Mouse (Mus musculus): ENCODE data around the gene Dcaf12. TPM values are rescaled to one million over a fixed set of nuclear protein-coding genes. Genes with fewer than 3 reads are reported as not detected.

The Dcaf12 gene
- polyA plus RNA-seq, 1 experiment from 2014 or later = 50.8 TPM

DNA sequence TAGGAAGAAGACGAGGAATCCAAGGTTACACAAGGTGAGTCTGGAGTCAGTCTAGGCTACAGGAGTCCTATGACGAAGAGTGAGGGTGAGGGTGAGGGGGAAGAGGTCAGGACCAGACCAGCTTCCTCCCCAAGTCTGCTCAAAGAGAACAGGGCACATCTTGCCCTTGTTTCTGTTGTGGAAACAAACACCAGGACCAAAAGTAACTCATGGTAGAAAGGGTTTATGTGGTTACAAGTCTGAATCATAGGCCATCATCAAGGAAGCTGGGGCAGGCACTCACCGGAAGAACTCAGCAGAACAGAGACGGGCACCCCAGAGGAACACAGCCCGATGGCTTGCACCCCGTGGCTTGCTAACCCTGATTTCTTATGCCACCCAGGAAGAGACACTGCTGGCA lies 12.2 kb upstream of the Dcaf12 start:
- Histone ChIP-seq H3K4me2 (no peak overlapping the region), H3K27me3 (replicated peaks; ENCODE audit: control insufficient read depth, insufficient read depth, low read length) (no peaks in the 10 kb centered on the region), H3K4me1 (replicated peaks; ENCODE audit: control insufficient read depth, insufficient read depth, low read length) (peaks cover 10% of the 10 kb centered on the region), H3K27ac (ENCODE audit: low read depth, low read length) (no peak overlapping the region), H3K4me3 (ENCODE audit: low read depth, low read length) (no peak overlapping the region), H3K36me3 (ENCODE audit: control insufficient read depth, insufficient read depth, low read length) (no peaks in the 10 kb centered on the region), H3K9ac (ENCODE audit: low read depth, low read length) (no peak overlapping the region), H3K9me3 (ENCODE audit: control insufficient read depth, low read length) (no peaks in the 10 kb centered on the region)
- 83% methylated on average over 6 of the region's 6 CpGs for WGBS
- no peak for DNase-seq (ENCODE audit: low spot score)
- ATAC-seq (replicated peaks; ENCODE audit: low FRiP score) = no peak

DNA sequence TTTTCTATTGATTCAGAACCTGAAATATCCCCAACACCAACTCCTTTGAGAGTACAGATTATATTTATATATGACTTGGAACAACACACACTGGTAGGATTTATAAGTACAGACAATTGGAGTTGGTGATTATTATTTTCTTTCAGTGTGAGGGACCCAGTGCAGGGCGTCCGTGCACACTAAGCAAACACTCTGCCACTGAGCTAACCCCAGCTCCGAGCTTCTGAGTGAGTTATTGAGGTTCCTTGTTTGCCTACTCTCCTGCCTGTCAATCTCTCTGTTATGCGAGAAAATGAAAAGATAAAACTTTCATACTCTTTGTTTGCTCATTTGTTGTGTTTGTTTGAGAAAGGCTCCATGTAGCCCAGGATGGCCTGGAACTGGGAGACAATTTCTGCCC lies 6.3 kb upstream of the Dcaf12 start:
- Histone ChIP-seq H3K9me3 (ENCODE audit: control insufficient read depth, low read length) (no peaks in the 10 kb centered on the region), H3K27ac (ENCODE audit: low read depth, low read length) (no peak overlapping the region), H3K4me2 (no peak overlapping the region), H3K36me3 (ENCODE audit: control insufficient read depth, insufficient read depth, low read length) (no peaks in the 10 kb centered on the region), H3K9ac (ENCODE audit: low read depth, low read length) (no peak overlapping the region), H3K4me3 (ENCODE audit: low read depth, low read length) (no peak overlapping the region), H3K4me1 (replicated peaks; ENCODE audit: control insufficient read depth, insufficient read depth, low read length) (no peaks in the 10 kb centered on the region), H3K27me3 (replicated peaks; ENCODE audit: control insufficient read depth, insufficient read depth, low read length) (no peaks in the 10 kb centered on the region)
- ATAC-seq (replicated peaks; ENCODE audit: low FRiP score) (no peak), DNase-seq (ENCODE audit: low spot score) (no peak)
- 62% methylated on average over 4 of the region's 4 CpGs for WGBS

DNA sequence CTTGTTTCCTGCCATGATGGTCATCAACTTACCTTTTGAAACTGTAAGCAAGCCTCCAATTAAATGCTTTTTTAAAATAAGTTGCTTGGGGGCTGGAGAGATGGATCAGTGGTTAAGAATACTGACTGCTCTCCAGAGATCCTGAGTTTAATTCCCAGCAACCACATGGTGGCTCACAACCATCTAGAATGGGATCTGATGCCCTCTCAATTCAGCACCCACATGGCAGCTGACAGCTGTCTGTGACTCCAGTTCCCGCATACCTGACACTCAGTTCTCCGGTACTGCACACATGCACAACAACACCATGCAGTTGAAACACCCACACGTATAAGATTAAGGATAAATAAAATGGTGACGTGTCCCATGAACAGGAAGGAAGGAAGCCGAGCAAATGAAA lies 3.6 kb upstream of the Dcaf12 start:
- Histone ChIP-seq H3K27me3 (replicated peaks; ENCODE audit: control insufficient read depth, insufficient read depth, low read length) (no peaks in the 10 kb centered on the region), H3K36me3 (ENCODE audit: control insufficient read depth, insufficient read depth, low read length) (no peaks in the 10 kb centered on the region), H3K9me3 (ENCODE audit: control insufficient read depth, low read length) (no peaks in the 10 kb centered on the region), H3K4me3 (ENCODE audit: low read depth, low read length) (no peak overlapping the region), H3K4me2 (no peak overlapping the region), H3K27ac (ENCODE audit: low read depth, low read length) (no peak overlapping the region), H3K9ac (ENCODE audit: low read depth, low read length) (no peak overlapping the region), H3K4me1 (replicated peaks; ENCODE audit: control insufficient read depth, insufficient read depth, low read length) (peaks cover 3% of the 10 kb centered on the region; the same call in 1 of the 2 replicates)
- DNase-seq (ENCODE audit: low spot score) (no peak), ATAC-seq (replicated peaks; ENCODE audit: low FRiP score) (no peak)
- WGBS = 81% methylated on average over 5 of the region's 5 CpGs

DNA sequence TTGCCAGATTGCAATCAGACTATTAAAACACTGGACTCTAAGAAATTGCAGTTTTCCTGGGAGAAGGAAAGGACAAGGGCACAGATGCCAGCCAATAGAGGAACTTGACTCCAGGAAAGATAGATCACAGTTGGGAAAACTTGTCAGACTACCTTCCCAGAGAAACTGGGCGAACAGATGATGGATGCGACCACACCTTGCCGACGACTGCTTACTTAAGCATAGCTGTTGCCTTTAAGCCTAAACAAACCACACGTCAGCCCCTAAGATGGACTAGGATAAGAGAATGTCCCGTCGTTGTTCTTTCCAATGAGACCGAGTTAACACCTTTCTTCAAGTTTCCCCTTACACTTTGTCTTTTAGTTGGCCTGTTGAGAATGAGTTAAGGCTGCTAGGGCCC lies 484 bp upstream of the Dcaf12 start:
- Histone ChIP-seq H3K9ac (ENCODE audit: low read depth, low read length) (0 out of 2 replicates have a peak overlapping the region, but pooled peaks have one; percentile 25), H3K9me3 (ENCODE audit: control insufficient read depth, low read length) (no peaks in the 10 kb centered on the region), H3K4me1 (replicated peaks; ENCODE audit: control insufficient read depth, insufficient read depth, low read length) (peaks cover 11% of the 10 kb centered on the region; the same call in 1 of the 2 replicates), H3K4me3 (ENCODE audit: low read depth, low read length) (peak overlapping the region; percentile 77), H3K36me3 (ENCODE audit: control insufficient read depth, insufficient read depth, low read length) (peaks cover 10% of the 10 kb centered on the region; the same call in 1 of the 2 replicates), H3K27me3 (replicated peaks; ENCODE audit: control insufficient read depth, insufficient read depth, low read length) (no peaks in the 10 kb centered on the region), H3K4me2 (peak overlapping the region; percentile 67), H3K27ac (ENCODE audit: low read depth, low read length) (no peak overlapping the region; the same call in 1 of the 2 replicates)
- no peak for ATAC-seq (replicated peaks; ENCODE audit: low FRiP score)
- no peak for DNase-seq (ENCODE audit: low spot score)
- 49% methylated on average over 8 of the region's 8 CpGs for WGBS

DNA sequence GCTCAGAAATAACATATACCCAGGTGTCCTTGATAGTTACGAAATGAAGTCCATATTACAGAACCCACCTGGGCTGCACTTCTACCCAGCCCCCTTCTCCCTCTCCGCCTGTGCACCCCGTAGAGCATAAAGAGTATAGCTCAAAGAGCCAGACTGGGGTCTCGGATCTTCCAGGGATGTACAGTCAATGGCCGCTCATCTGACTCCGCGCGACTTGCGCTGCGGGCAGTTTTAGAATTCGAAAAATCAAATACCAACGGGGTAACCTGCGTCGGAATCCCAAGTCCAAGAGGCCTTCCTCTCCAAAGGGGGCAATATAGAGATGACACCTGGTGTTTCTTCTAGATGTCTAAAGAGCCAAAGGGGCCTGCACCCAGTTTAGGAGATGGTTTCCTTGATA lies 967 bp downstream of the Dcaf12 start:
- peaks cover 18% of the 10 kb centered on the region for H3K36me3 ChIP-seq (ENCODE audit: control insufficient read depth, insufficient read depth, low read length)
- DNase-seq (ENCODE audit: low spot score) (peak; percentile 43), ATAC-seq (replicated peaks; ENCODE audit: low FRiP score) (peak; percentile 29; the same call in 1 of the 2 replicates)
- no peaks in the 10 kb centered on the region for H3K27me3 ChIP-seq (replicated peaks; ENCODE audit: control insufficient read depth, insufficient read depth, low read length)
- peak overlapping the region; percentile 77 for H3K4me3 ChIP-seq (ENCODE audit: low read depth, low read length)
- no peaks in the 10 kb centered on the region for H3K9me3 ChIP-seq (ENCODE audit: control insufficient read depth, low read length)
- peak overlapping the region; percentile 85 for H3K9ac ChIP-seq (ENCODE audit: low read depth, low read length)
- H3K27ac ChIP-seq (ENCODE audit: low read depth, low read length) = peak overlapping the region; percentile 90
- H3K4me1 ChIP-seq (replicated peaks; ENCODE audit: control insufficient read depth, insufficient read depth, low read length) = peaks cover 11% of the 10 kb centered on the region; the same call in 1 of the 2 replicates
- WGBS = 11% methylated on average over 14 of the region's 14 CpGs
- peak overlapping the region; percentile 93 for H3K4me2 ChIP-seq

DNA sequence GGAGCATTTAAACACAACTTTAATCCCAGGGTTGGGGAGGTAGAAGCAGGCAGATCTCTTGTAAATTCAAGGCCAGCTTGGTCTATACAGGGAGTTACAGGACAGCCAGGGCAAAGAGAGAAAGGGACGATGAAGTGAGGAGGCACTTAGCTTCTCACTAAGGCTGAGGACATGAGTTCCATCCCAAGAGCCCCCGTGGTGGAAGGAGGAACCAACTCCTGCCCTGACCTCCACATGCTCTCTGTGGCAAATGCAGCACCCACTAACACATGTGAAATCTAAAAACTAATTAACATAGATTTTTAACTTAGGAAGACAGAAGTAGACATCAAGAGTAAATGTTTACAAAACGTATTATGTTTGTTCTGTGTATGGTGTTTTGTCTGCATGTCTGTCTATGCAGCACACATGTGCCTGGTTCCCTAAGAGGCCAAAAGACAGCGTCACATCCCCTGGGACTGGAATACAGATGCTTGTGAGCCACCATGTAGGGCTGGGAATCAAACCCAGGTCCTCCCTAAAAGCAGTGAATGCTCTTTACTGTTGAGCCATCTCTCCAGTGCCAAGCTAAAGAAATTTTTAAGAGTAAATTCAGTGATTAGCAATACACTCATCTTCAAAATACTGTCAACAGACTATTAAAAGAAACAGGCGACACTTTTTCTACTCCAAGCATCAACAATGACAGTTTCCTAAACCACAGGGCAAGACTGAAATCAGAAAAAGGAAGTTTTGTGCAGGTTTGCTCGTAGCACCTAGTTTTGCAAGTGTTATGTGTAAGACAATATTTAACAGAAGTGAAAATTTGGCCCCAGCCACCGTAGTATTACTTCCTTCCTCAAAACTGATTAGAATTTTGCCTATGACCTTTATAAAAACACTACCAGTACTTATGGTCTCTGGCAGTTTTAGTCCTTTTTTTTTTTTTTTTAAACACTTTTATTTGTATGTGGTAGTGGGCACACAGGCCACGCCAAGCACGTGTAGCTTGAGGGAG lies 3.8 kb downstream of the Dcaf12 start:
- no peak overlapping the region for H3K4me3 ChIP-seq (ENCODE audit: low read depth, low read length)
- no peak overlapping the region for H3K9ac ChIP-seq (ENCODE audit: low read depth, low read length)
- ATAC-seq (replicated peaks; ENCODE audit: low FRiP score) (no peak), DNase-seq (ENCODE audit: low spot score) (no peak)
- no peaks in the 10 kb centered on the region for H3K27me3 ChIP-seq (replicated peaks; ENCODE audit: control insufficient read depth, insufficient read depth, low read length)
- H3K4me1 ChIP-seq (replicated peaks; ENCODE audit: control insufficient read depth, insufficient read depth, low read length) = peaks cover 15% of the 10 kb centered on the region
- peaks cover 25% of the 10 kb centered on the region for H3K36me3 ChIP-seq (ENCODE audit: control insufficient read depth, insufficient read depth, low read length)
- no peaks in the 10 kb centered on the region for H3K9me3 ChIP-seq (ENCODE audit: control insufficient read depth, low read length)
- H3K27ac ChIP-seq (ENCODE audit: low read depth, low read length) = no peak overlapping the region
- no peak overlapping the region for H3K4me2 ChIP-seq
- WGBS = 70% methylated on average over 9 of the region's 9 CpGs

DNA sequence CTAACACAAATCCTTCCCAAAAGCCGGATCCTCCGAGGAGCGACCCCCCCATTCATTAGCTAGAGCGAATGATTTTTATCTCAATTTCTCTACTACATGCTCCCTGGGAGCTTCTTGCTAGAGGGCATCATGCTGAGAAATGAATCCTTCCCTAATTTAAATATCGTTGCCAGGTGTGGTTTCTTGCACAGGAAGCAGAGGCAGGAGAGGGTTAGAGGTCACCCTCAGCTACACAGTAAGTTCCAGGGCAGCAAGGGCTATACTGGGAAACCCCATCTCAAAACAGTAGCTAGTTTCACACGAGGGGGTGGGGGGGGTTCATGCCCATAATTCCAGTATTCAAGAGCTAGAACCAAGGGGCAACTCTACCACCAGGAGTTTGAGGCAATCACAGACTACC lies 7.3 kb downstream of the Dcaf12 start:
- no peak overlapping the region for H3K9ac ChIP-seq (ENCODE audit: low read depth, low read length)
- ATAC-seq (replicated peaks; ENCODE audit: low FRiP score) = no peak
- H3K9me3 ChIP-seq (ENCODE audit: control insufficient read depth, low read length) = no peaks in the 10 kb centered on the region
- peaks cover 25% of the 10 kb centered on the region for H3K36me3 ChIP-seq (ENCODE audit: control insufficient read depth, insufficient read depth, low read length)
- H3K27me3 ChIP-seq (replicated peaks; ENCODE audit: control insufficient read depth, insufficient read depth, low read length) = no peaks in the 10 kb centered on the region
- no peak overlapping the region for H3K4me2 ChIP-seq
- no peak overlapping the region for H3K27ac ChIP-seq (ENCODE audit: low read depth, low read length)
- WGBS = 76% methylated on average over 6 of the region's 6 CpGs
- peaks cover 15% of the 10 kb centered on the region for H3K4me1 ChIP-seq (replicated peaks; ENCODE audit: control insufficient read depth, insufficient read depth, low read length)
- DNase-seq (ENCODE audit: low spot score) = no peak
- no peak overlapping the region for H3K4me3 ChIP-seq (ENCODE audit: low read depth, low read length)

DNA sequence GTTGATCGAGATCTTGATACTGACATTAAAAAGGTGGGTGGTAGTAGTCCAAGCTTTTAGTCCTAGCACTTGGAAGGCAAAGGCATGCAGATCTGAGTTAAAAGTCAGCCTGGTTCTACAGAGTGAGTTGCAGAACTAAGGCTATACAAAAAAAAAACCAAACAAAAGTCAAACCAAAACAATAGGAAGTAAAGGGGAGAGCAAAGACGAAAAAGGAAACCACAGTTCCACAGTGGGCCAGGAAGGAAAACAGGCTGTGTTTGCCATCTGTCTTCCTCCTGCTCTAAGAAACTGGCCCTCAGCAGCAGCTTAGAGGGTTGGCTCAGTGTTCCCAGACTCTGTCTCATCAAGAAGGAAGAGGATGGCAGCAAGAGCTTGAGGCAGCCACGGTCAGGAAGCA lies 10.4 kb downstream of the Dcaf12 start:
- Histone ChIP-seq H3K4me1 (replicated peaks; ENCODE audit: control insufficient read depth, insufficient read depth, low read length) (peaks cover 15% of the 10 kb centered on the region), H3K4me3 (ENCODE audit: low read depth, low read length) (no peak overlapping the region), H3K27me3 (replicated peaks; ENCODE audit: control insufficient read depth, insufficient read depth, low read length) (no peaks in the 10 kb centered on the region), H3K27ac (ENCODE audit: low read depth, low read length) (no peak overlapping the region), H3K36me3 (ENCODE audit: control insufficient read depth, insufficient read depth, low read length) (peaks cover 40% of the 10 kb centered on the region), H3K4me2 (no peak overlapping the region), H3K9ac (ENCODE audit: low read depth, low read length) (no peak overlapping the region), H3K9me3 (ENCODE audit: control insufficient read depth, low read length) (no peaks in the 10 kb centered on the region)
- WGBS = 46% methylated on average over 3 of the region's 3 CpGs
- DNase-seq (ENCODE audit: low spot score) = no peak
- no peak for ATAC-seq (replicated peaks; ENCODE audit: low FRiP score)

All from liver, embryonic 11.5 days (tissue).